Mouse (Mus musculus) gastrocnemius, adult 18-20 months (tissue): ENCODE measurements around the gene Zmat3. TPM values are rescaled to one million over a fixed set of nuclear protein-coding genes. Genes with fewer than 3 reads are reported as not detected.

Experiments
- DNase-seq: peaks from one replicate; pipeline ENCODE4 v3.0.0; 2021; ENCODE audit warnings: low spot score
- long read RNA-seq, 2 experiments: library from polyadenylated mRNA; stranded (forward); transcript quantifications; one replicate each; pipeline ENCODE4 v2.0.0; 2021
- total RNA-seq, 2 experiments: library from RNA; stranded (reverse); gene quantifications; 2 replicates each; pipeline ENCODE4 v1.2.3; 2021

Gene Zmat3
- total RNA-seq, result 1 to 10 TPM; 7.4 to 7.8 TPM
- long read RNA-seq, experiment 1, full-length matches to known transcripts, result 5 of 6 reads
- long read RNA-seq, experiment 1, partial matches to known transcripts, result 0 of 6 reads
- long read RNA-seq, experiment 1, other reads (novel, unspliced or antisense), result 1 of 6 reads
- long read RNA-seq, experiment 2, full-length matches to known transcripts, result 1 of 4 reads
- long read RNA-seq, experiment 2, partial matches to known transcripts, result 0 of 4 reads
- long read RNA-seq, experiment 2, other reads (novel, unspliced or antisense), result 3 of 4 reads

- DNase-seq, result peak; percentile 85
These were observed at the start of gene Zmat3 for GRCm38 (mm10) chr3:32365546-32366245. Gene Zmat3 (minus strand): TSS chr3:32366014.

- DNase-seq, result no peak
These were observed 48.6 kb upstream of the Zmat3 start for GRCm38 (mm10) chr3:32414381-32414780.

DNA sequence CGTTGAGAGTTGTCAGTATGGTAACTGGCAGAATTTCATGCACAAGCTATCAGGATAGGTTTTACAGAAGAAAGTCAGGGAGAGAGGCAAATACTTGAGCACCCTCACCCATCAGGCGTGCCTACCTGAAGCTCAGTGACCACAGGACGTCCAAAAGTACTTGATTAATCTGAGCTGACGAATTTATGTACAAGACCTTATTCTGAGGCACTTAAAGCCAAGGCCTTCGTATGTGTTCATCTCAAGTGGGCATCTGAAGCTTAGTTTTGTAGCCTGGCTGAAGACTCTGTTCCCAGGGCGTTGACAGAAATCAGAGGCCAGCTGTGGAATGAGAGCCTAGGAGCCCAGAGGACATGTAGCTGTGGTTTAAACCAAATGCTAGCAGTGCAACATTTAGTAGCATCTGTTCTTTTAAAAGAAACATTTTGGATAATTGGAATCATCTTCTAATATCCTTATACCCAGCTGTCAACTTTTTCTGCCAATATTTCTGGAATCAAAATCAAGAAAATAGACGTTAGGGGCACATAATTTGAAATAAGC is 46.8 kb upstream of the Zmat3 start:
- DNase-seq, result no peak

DNA sequence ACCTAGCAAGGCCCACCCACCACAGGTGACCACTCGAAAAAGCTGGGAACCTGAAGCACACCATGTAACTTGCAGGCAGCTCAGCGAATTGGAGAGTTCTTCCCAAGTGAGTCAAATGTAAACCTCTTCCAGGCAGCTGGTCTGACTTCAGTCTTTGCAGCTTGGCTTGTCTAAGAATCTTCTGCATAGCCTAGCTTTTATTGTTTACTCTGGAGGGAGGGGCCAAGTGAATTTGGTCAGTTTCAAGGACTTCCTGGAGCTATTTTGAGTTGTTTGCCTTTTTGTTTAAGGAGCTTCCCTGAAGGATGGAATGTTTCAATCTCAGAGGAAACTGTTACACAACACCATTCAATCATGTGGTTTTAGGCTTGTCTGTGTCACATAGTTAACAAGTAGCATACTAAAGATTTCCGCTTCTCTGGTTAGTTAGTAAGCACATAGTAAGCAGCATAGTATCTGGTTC is 43.0 kb upstream of the Zmat3 start:
- no peak for DNase-seq

- DNase-seq, result no peak
These were observed 41.0 kb upstream of the Zmat3 start for GRCm38 (mm10) chr3:32406804-32407203.

- DNase-seq, result no peak
These were observed 39.9 kb upstream of the Zmat3 start for GRCm38 (mm10) chr3:32405699-32406098.

- DNase-seq, result peak; percentile 70
These were observed 37.4 kb upstream of the Zmat3 start for GRCm38 (mm10) chr3:32402990-32403885.

- DNase-seq, result no peak
These were observed 35.8 kb upstream of the Zmat3 start for GRCm38 (mm10) chr3:32401591-32401990.

DNA sequence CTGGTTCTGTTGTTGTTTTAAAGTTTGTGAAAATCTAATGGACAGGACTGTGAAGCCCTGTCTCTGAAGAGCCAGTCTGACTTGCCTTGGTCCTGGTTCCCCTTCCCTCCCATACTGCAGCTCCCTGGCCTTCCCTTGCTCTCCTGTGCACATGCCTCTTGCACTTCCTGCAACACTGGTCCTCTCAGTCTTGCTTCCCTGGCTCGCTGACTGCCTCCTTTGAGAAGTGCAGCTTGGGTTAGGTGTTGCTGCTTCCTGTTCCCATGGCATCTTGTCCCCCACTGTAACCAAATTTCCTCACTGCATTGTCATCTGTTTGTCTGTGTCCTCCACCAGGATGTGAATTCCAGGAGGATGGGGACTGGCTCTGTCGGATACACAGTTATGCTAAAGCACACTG is 34.1 kb upstream of the Zmat3 start:
- DNase-seq, result no peak

DNA sequence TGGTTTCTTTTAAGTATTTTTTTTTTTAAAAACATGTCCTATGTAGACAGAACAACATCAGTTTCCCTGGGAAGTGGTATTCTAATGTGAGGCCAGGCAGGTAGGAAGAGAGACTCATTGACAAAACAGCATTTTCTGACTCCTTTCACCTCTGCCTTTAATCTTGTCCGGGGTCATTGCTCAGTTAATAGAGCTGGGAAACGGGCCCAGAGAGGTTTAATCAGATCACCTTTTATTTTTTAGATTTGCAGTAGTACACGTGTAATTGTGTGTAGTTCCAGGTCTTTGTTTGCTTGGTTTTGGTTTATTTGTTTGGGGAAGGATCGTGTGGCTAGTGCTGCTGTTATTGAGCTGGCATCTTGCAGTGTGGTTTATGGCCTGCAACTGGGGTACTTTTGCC is 33.6 kb upstream of the Zmat3 start:
- no peak for DNase-seq

GRCm38 (mm10) chr3:32398623-32399022 is 32.8 kb upstream of the Zmat3 start:
- DNase-seq, result no peak

DNA sequence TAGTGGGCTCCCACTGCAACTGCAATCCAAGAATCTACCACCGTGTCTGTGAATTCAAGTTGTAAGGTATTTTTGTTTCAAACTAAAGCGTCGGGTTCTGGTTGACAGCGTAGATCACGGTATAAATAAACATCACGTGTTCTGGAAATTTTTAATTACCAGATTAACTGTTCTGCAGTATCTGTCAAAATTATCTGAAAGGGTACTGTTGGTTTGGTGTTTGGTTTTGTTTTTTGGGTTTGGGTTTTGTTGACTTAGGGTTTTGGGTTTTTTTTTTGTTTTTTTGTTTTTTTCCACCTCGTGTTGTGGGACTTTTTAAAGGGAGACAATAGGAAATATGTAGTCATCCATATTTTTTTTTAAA is 32.3 kb upstream of the Zmat3 start:
- no peak for DNase-seq

DNA sequence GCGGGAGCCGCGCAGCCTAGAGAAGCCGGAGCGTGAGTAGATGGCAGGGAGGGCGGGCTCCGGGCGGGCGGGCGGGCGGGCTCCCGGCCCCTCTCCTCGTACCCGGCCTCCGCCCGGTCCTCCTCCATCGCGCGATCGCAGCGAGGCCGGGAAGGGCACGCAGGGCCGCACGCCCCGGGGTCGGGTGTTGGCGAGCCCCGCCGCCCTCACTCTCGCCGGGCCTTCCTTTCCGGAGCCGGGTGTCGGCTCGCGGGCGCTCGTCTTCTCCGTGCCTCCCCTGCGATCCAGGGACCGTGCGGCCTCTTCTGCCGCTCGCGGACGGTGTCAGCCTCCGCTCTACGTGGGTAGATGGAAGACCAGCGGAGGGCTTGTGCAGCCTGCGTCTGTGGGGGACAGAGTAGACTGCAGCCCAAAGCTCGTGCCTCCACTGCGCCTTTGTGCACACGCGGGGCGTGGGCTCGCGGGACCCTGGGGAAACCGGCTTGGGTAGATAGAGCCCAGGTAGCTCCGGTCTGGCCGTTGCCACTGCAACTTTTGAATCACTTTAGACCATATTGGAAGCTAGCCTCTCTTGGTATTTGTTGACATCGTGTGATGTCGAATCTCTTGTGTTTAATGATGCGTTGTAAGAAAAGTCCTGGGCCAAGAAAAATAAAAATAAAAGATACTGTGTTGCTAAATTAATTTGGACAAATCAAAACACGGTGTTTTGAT is 31.8 kb upstream of the Zmat3 start, which contains the start of gene Pik3ca:
TSS of gene Pik3ca (plus strand) at position 211 of the 714 bp plus-strand sequence.
- DNase-seq, result peak; percentile 36

GRCm38 (mm10) chr3:32396794-32397460 is 31.1 kb upstream of the Zmat3 start:
- DNase-seq, result peak; percentile 98

- no peak for DNase-seq
These were observed 30.1 kb upstream of the Zmat3 start for GRCm38 (mm10) chr3:32395771-32396551.

- no peak for DNase-seq
These were observed 28.2 kb upstream of the Zmat3 start for GRCm38 (mm10) chr3:32393986-32394385.

- no peak for DNase-seq
These were observed 27.0 kb upstream of the Zmat3 start for GRCm38 (mm10) chr3:32392841-32393240.

GRCm38 (mm10) chr3:32381556-32381955 is 15.7 kb upstream of the Zmat3 start:
- DNase-seq, result no peak

DNA sequence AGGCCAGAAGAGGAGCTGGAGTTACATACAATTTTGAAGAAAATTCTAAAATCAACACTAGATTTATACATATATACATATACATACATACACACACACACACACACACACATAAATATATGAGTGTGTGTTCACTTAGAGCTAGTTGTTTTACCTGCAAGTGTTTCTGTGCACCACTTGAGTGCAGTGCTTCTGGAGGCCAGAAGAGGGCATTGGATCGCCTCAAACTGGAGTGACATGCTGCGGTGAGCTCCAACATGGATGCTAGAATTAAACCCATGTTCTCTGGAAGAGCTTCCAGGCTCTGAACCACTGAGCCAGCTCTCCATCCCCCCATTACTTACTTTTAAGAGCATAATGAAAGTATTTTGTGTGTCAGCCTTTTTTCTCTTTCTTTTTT is 14.1 kb upstream of the Zmat3 start:
- no peak for DNase-seq

- no peak for DNase-seq
These were observed 7.4 kb upstream of the Zmat3 start for GRCm38 (mm10) chr3:32373236-32373635.
